Mouse (Mus musculus) limb, embryonic 14.5 days (tissue): ENCODE results near the gene Zfp691. TPM values are rescaled to one million over a fixed set of nuclear protein-coding genes. Genes with fewer than 3 reads are reported as not detected.

Experiments used
- ATAC-seq: fragments of 200-750 bp; cut with Nextera tagmentation; 2 replicates; pipeline ENCODE4 v1.8.0; 2017; ENCODE audit warnings: low read depth, moderate number of reproducible peaks, moderate TSS enrichment; ENCODE audit not compliant: low FRiP score
- DNase-seq: peaks from one replicate; pipeline ENCODE4 v3.0.0-alpha.2; 2015; ENCODE audit warnings: low spot score
- H3K27ac ChIP-seq: fragments of 300-500 bp; sonication (generic); replicated peaks from 2 replicates; pipeline ENCODE4 v1.5.1; 2014; ENCODE audit warnings: low read depth, mild to moderate bottlenecking, low read length, moderate library complexity, mixed read lengths
- H3K27me3 ChIP-seq: fragments of 300-500 bp; sonication (generic); 2 replicates; pipeline ENCODE4 v1.6.1; 2014; ENCODE audit warnings: low read length, mixed read lengths; ENCODE audit not compliant: control insufficient read depth, insufficient read depth
- H3K36me3 ChIP-seq: fragments of 300-500 bp; sonication (generic); 2 replicates; pipeline ENCODE4 v1.6.1; 2014; ENCODE audit warnings: mild to moderate bottlenecking, low read length, moderate library complexity, mixed read lengths; ENCODE audit not compliant: control insufficient read depth, insufficient read depth
- H3K4me1 ChIP-seq: fragments of 300-500 bp; sonication (generic); 2 replicates; pipeline ENCODE4 v1.6.1; 2014; ENCODE audit warnings: antibody characterized with exemption, low read length, mixed read lengths; ENCODE audit not compliant: control insufficient read depth, insufficient read depth
- H3K4me2 ChIP-seq: fragments of 300-500 bp; sonication (generic); replicated peaks from 2 replicates; pipeline ENCODE4 v1.6.1; 2014; ENCODE audit warnings: low read depth, mild to moderate bottlenecking, low read length, moderate library complexity; ENCODE audit not compliant: severe bottlenecking
- H3K4me3 ChIP-seq: fragments of 300-500 bp; sonication (generic); replicated peaks from 2 replicates; pipeline ENCODE4 v1.5.1; 2014; ENCODE audit warnings: low read length
- H3K9ac ChIP-seq: fragments of 300-500 bp; sonication (generic); 2 replicates; pipeline ENCODE4 v1.6.1; 2014; ENCODE audit warnings: mild to moderate bottlenecking, low read depth, low read length, moderate library complexity; ENCODE audit not compliant: severe bottlenecking
- H3K9me3 ChIP-seq: fragments of 300-500 bp; sonication (generic); 2 replicates; pipeline ENCODE4 v1.6.1; 2016; ENCODE audit warnings: low read length; ENCODE audit not compliant: control insufficient read depth
- POLR2A ChIP-seq: fragments of 200-500 bp; IDR thresholded peaks from 2 replicates; pipeline ENCODE4 v1.8.0; 2012; ENCODE audit warnings: inconsistent platforms, mild to moderate bottlenecking, moderate library complexity, borderline replicate concordance; ENCODE audit not compliant: insufficient read depth, insufficient read length; ENCODE audit errors: extremely low read depth
- WGBS: fragments of 180-500 bp; shearing (Covaris S2); extraction: QIAGEN DNeasy Blood & Tissue Kit; methylation state at CpG from one replicate; pipeline ENCODE4 v1.1.7; 2014; 5-methylcytosine and 5-hydroxymethylcytosine counted together
- polyA plus RNA-seq, 2 experiments: library from polyadenylated mRNA; depleted of rRNA in 1 of 2; stranded (reverse) in 1 of 2; unstranded in 1 of 2; fragments of >200 nt; fragmentation: Nextera tagmentation in 1 of 2; extraction: Ambion mirVana in 1 of 2; gene quantifications; 2 replicates each; pipeline versions ENCODE4 v1.2.1 to v1.2.3; 2012 to 2014

The Zfp691 gene
- polyA plus RNA-seq (2012; rRNA removed) (10.6 and 13.1 TPM in 2 replicates), polyA plus RNA-seq (2014; fragmentation: Nextera tagmentation; extraction: Ambion mirVana) (7.2 TPM in 2 replicates)

GRCm38 (mm10) chr4:119173851-119174453 lies at the start of gene Zfp691:
Zfp691 (minus strand) TSS chr4:119174195.
- DNase-seq = peak; percentile 99

GRCm38 (mm10) chr4:119223696-119224095 lies 49.7 kb upstream of the Zfp691 start:
- Histone ChIP-seq H3K4me2 (no peak overlapping the region), H3K9me3 (no peaks in the 10 kb centered on the region), H3K27ac (no peak overlapping the region), H3K36me3 (peaks cover 46% of the 10 kb centered on the region), H3K9ac (no peak overlapping the region), H3K4me1 (no peaks in the 10 kb centered on the region), H3K4me3 (no peak overlapping the region), H3K27me3 (no peaks in the 10 kb centered on the region)
- no peak for ATAC-seq
- WGBS = 87% methylated on average over 1 of the region's 1 CpGs
- DNase-seq = no peak
- no peak for TF ChIP-seq POLR2A

More at GRCm38 (mm10) chr4:119173851-119174453, at the start of gene Zfp691:
- peak; percentile 100 for ATAC-seq
- H3K9ac ChIP-seq = peak within 1 kb of the TSS; percentile 84
- H3K27ac ChIP-seq = no peak within 1 kb of the TSS
- H3K4me3 ChIP-seq = peak within 1 kb of the TSS; percentile 77
- peak within 1 kb of the TSS; percentile 79 for H3K4me2 ChIP-seq
- 0 out of 2 replicates have a peak, but pooled peaks have one; percentile 50 for TF ChIP-seq POLR2A
- H3K36me3 ChIP-seq = peaks cover 18% of the 10 kb centered on the region
- peaks cover 9% of the 10 kb centered on the region for H3K4me1 ChIP-seq
- under 1% methylated on average over 26 of the region's 40 CpGs for WGBS
- H3K9me3 ChIP-seq = no peaks in the 10 kb centered on the region
- no peaks in the 10 kb centered on the region for H3K27me3 ChIP-seq

- Histone ChIP-seq H3K4me1 (0 out of 2 replicates have a peak, but pooled peaks cover 4% of the 10 kb centered on the region), H3K27ac (no peak within 1 kb of the TSS), H3K27me3 (no peaks in the 10 kb centered on the region), H3K9me3 (no peaks in the 10 kb centered on the region), H3K4me3 (no peak within 1 kb of the TSS), H3K36me3 (no peaks in the 10 kb centered on the region; the same call in 1 of the 2 replicates), H3K4me2 (no peak within 1 kb of the TSS), H3K9ac (no peak within 1 kb of the TSS)
- WGBS = 13% methylated on average over 11 of the region's 11 CpGs
- TF ChIP-seq POLR2A = no peak
- ATAC-seq (no peak), DNase-seq (no peak)
These were observed 44.2 kb upstream of the Zfp691 start, which contains the start of gene Tmem269 for GRCm38 (mm10) chr4:119218169-119218568. Tmem269 (minus strand) TSS chr4:119218217.

GRCm38 (mm10) chr4:119216667-119217066 lies 42.7 kb upstream of the Zfp691 start:
- Histone ChIP-seq H3K4me3 (no peak overlapping the region), H3K9me3 (no peaks in the 10 kb centered on the region), H3K9ac (no peak overlapping the region), H3K36me3 (no peaks in the 10 kb centered on the region), H3K27ac (no peak overlapping the region), H3K27me3 (no peaks in the 10 kb centered on the region), H3K4me1 (0 out of 2 replicates have a peak, but pooled peaks cover 4% of the 10 kb centered on the region), H3K4me2 (no peak overlapping the region)
- no peak for TF ChIP-seq POLR2A
- 68% methylated on average over 7 of the region's 8 CpGs for WGBS
- DNase-seq (no peak), ATAC-seq (no peak)

- Histone ChIP-seq H3K4me1 (no peaks in the 10 kb centered on the region), H3K27me3 (no peaks in the 10 kb centered on the region), H3K4me3 (no peak overlapping the region), H3K4me2 (no peak overlapping the region), H3K36me3 (peaks cover 20% of the 10 kb centered on the region), H3K9me3 (no peaks in the 10 kb centered on the region), H3K9ac (no peak overlapping the region), H3K27ac (no peak overlapping the region)
- 17% methylated on average over 8 of the region's 8 CpGs for WGBS
- DNase-seq (peak; percentile 79), ATAC-seq (peak; percentile 74)
- TF ChIP-seq POLR2A = no peak
These were observed 30.7 kb upstream of the Zfp691 start for GRCm38 (mm10) chr4:119204672-119205071.
